Mouse (Mus musculus) kidney, postnatal 4 days (tissue): Measurements from ENCODE around the gene Gm21833.
"Not testable (repeated sequence)": the region's sequence is repeated elsewhere in the genome, so short reads cannot be mapped to it uniquely, and the experiment has no call there.

Source experiments
- DNase-seq, 2 experiments: peaks; one replicate each; pipeline ENCODE4 v3.0.0; 2021; ENCODE audit warnings: mixed read lengths in 2 of 2

The Gm21833 gene

GRCm38 (mm10) chr16:82828082-82828481, at the start of gene Gm21833:
Gene Gm21833, plus strand, starts transcription at chr16:82828382.
- DNase-seq, result not testable (repeated sequence)

- no peak for DNase-seq
These were observed 38.7 kb upstream of the Gm21833 start for GRCm38 (mm10) chr16:82789521-82789920.

- no peak for DNase-seq
These were observed 31.7 kb upstream of the Gm21833 start for GRCm38 (mm10) chr16:82796489-82796888.

- no peak for DNase-seq
These were observed 12.9 kb upstream of the Gm21833 start for GRCm38 (mm10) chr16:82815255-82815654.

- DNase-seq, result no peak
These were observed 11.6 kb upstream of the Gm21833 start for GRCm38 (mm10) chr16:82816615-82817014.

GRCm38 (mm10) chr16:82855752-82856151, 27.6 kb downstream of the Gm21833 start:
- no peak for DNase-seq

GRCm38 (mm10) chr16:82864590-82864989, 36.4 kb downstream of the Gm21833 start:
- no peak for DNase-seq
